Mouse (Mus musculus): ENCODE measurements at regions not wholly inside any gene's neighbourhood (a gene's known extent, or its start where the extent isn't known, plus 50 kb on each side); places are given as distances from the start of the nearest gene placed in this dataset.

DNA sequence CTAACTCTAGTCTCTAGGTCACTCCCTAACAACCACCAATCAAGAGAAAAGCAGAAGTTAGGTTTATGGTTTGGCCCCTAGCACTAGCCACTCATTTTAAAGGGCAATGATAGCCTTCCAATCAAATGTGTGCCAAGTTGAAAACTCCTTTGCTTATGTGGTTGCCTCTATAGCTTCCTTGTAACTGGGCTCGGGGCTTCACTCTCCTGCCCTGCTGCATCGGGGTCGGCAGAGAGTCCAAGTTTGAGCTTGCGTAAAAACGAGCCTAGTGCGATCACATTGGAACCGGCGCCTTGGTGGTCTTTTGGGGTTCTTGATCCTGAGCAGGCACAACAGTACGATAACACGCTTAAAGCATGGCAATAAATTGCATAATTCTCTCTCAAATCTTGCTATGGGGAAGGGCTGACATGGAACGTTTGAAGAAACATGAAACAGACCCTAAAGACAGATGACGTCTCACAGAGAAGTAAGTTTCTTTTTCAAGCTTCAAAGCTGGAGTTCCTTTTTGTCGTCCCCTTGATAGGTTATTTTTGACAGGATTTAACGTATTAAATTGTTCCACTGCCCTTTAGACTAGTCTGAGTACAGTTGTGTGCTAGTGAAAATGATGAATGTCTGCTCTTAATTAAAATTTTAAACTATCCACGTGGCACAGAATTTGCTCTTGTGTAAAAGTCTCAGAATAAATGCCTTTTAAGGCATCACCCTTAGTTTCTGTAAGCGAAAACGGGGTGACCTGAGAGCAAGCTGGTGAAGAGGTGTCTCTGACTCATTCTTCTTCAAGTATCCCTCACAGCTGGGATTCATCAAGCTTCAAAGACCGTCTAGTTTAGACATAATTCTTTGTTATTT, 52.0 kb downstream of the 4930426L09Rik start:
- H3K36me3 ChIP-seq: no peaks in the 10 kb centered on the region
- no peaks in the 10 kb centered on the region for H3K9me3 ChIP-seq
- ATAC-seq (replicated peaks): no peak
- 87% methylated on average over 18 of the region's 18 CpGs for WGBS
- no peaks in the 10 kb centered on the region for H3K4me1 ChIP-seq
- H3K27me3 ChIP-seq: no peaks in the 10 kb centered on the region
- H3K9ac ChIP-seq (replicated peaks): no peak overlapping the region
- no peak overlapping the region for H3K4me2 ChIP-seq (replicated peaks)
- H3K4me3 ChIP-seq: no peak overlapping the region
- H3K27ac ChIP-seq (replicated peaks): no peak overlapping the region

DNA sequence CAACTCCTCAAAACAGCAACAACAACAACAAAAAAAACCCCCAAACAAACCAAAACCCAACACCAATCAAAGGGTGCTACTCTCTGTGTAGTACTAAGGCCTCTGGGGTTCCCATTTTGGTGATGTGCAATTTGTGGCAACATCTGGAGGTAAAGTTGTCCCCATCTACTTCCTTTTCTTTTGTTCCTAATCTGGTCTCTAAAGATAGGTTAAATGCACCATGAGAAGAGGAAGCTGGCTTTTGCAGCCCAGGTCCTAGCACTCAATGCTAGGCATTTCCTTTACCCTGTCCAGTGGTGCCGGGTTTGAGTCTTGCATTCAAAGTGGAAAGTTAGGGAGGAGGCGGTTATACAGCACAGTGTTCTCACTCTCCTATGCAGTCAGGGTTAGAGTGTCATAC, 57.4 kb downstream of the 4930426L09Rik start:
- ATAC-seq (replicated peaks): no peak
- Histone ChIP-seq H3K27me3 (no peaks in the 10 kb centered on the region), H3K9ac (replicated peaks) (no peak overlapping the region), H3K4me2 (replicated peaks) (no peak overlapping the region), H3K4me3 (no peak overlapping the region), H3K36me3 (no peaks in the 10 kb centered on the region), H3K27ac (replicated peaks) (no peak overlapping the region), H3K4me1 (no peaks in the 10 kb centered on the region), H3K9me3 (no peaks in the 10 kb centered on the region)
- 93% methylated on average over 2 of the region's 2 CpGs for WGBS

- H3K36me3 ChIP-seq: no peaks in the 10 kb centered on the region
These were observed 59.7 kb downstream of the 4930426L09Rik start for GRCm38 (mm10) chr2:19057859-19058258.

GRCm38 (mm10) chr2:19058765-19059164, 60.6 kb downstream of the 4930426L09Rik start:
- Histone ChIP-seq H3K9me3 (no peaks in the 10 kb centered on the region), H3K4me2 (replicated peaks) (no peak overlapping the region), H3K4me3 (no peak overlapping the region), H3K27ac (replicated peaks) (no peak overlapping the region), H3K36me3 (no peaks in the 10 kb centered on the region), H3K27me3 (no peaks in the 10 kb centered on the region), H3K9ac (replicated peaks) (no peak overlapping the region), H3K4me1 (no peaks in the 10 kb centered on the region)
- WGBS: 93% methylated on average over 3 of the region's 3 CpGs
- ATAC-seq (replicated peaks): no peak

More at GRCm38 (mm10) chr2:19057859-19058258, 59.7 kb downstream of the 4930426L09Rik start:
- Histone ChIP-seq H3K9ac (replicated peaks) (no peak overlapping the region), H3K9me3 (no peaks in the 10 kb centered on the region), H3K4me1 (no peaks in the 10 kb centered on the region), H3K4me3 (no peak overlapping the region), H3K4me2 (replicated peaks) (no peak overlapping the region), H3K27ac (replicated peaks) (no peak overlapping the region), H3K27me3 (no peaks in the 10 kb centered on the region)
- no peak for ATAC-seq (replicated peaks)
- WGBS: 84% methylated on average over 5 of the region's 5 CpGs

- 79% methylated on average over 5 of the region's 5 CpGs for whole genome bisulfite sequencing
- Histone ChIP-seq H3K4me3 (no peak overlapping the region), H3K4me1 (no peaks in the 10 kb centered on the region), H3K36me3 (no peaks in the 10 kb centered on the region), H3K27me3 (no peaks in the 10 kb centered on the region), H3K9me3 (no peaks in the 10 kb centered on the region), H3K4me2 (replicated peaks) (no peak overlapping the region), H3K9ac (replicated peaks) (no peak overlapping the region), H3K27ac (replicated peaks) (no peak overlapping the region)
- no peak for ATAC-seq (replicated peaks)
These were observed 61.1 kb downstream of the 4930426L09Rik start for GRCm38 (mm10) chr2:19059246-19059645.

DNA sequence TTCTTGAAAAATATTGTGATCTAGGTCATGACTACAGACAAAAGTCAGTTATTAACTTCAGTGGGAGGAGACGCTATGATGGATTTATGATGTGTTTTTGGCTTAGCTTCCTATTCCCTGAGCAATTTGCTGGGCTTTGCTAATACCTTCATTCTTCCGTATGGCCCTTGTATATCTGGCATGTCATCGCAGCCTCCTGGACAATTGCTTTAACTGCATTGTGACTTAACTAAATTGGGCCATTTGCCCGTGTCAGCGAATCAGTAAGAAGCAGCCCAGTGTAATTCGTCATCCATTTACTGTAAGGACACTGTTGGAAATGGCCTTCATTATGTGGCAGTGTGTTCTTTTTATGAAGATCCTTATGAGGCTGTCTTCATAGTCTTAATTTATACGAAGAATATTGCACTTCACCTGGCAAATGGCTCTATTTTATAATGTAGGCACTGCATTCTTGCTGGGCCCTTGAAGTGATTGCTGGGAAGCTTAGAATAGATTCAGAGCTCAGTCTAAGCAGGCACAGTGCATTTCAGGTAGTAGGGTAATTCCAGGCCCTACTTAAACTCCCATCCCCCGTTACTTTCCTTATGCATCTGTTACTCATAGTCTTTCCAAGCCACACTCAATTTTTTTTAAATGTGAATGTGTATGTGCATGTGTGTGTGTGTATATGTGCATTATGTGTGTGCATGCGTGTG, 62.2 kb downstream of the 4930426L09Rik start:
- ATAC-seq (replicated peaks): no peak
- peaks cover 6% of the 10 kb centered on the region; the same call in 1 of the 2 replicates for H3K4me1 ChIP-seq
- H3K4me2 ChIP-seq (replicated peaks): no peak overlapping the region

GRCm38 (mm10) chr2:19064560-19065362, 66.6 kb downstream of the 4930426L09Rik start:
- no peak; the same call in 1 of the 2 replicates for ATAC-seq (replicated peaks)
- WGBS: 55% methylated on average over 9 of the region's 9 CpGs
- Histone ChIP-seq H3K4me2 (replicated peaks) (no peak overlapping the region), H3K4me1 (peaks cover 6% of the 10 kb centered on the region; the same call in 1 of the 2 replicates), H3K9ac (replicated peaks) (no peak overlapping the region), H3K27me3 (no peaks in the 10 kb centered on the region), H3K4me3 (no peak overlapping the region), H3K9me3 (no peaks in the 10 kb centered on the region), H3K27ac (replicated peaks) (no peak overlapping the region), H3K36me3 (no peaks in the 10 kb centered on the region)

More for the DNA sequence above, 62.2 kb downstream of the 4930426L09Rik start:
- Histone ChIP-seq H3K27me3 (no peaks in the 10 kb centered on the region), H3K27ac (replicated peaks) (no peak overlapping the region), H3K9me3 (no peaks in the 10 kb centered on the region), H3K4me3 (no peak overlapping the region), H3K9ac (replicated peaks) (no peak overlapping the region), H3K36me3 (no peaks in the 10 kb centered on the region)
- 83% methylated on average over 9 of the region's 9 CpGs for WGBS

DNA sequence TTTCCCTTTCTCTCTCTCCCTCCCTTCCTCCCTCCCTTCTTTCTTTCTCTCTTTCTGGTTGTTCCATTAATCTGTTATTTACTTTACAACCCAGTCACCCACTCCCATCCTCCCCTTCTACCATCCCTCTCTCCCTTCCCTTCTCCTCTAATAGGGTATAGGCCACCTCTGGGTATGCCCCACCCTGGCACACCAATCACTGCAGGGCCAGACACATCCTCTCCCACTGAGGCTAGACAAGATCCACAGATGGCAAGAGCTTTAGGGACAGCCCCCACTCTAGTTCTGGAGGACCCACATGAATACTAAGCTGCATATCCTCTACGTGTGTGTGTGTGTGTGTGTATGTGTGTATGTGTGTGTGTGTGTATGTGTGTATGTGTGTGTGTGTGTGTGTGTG, 67.4 kb downstream of the 4930426L09Rik start:
- Histone ChIP-seq H3K4me1 (peaks cover 6% of the 10 kb centered on the region; the same call in 1 of the 2 replicates), H3K27me3 (no peaks in the 10 kb centered on the region), H3K4me2 (replicated peaks) (no peak overlapping the region), H3K9ac (replicated peaks) (no peak overlapping the region), H3K27ac (replicated peaks) (no peak overlapping the region), H3K4me3 (no peak overlapping the region), H3K9me3 (no peaks in the 10 kb centered on the region), H3K36me3 (no peaks in the 10 kb centered on the region)
- 88% methylated on average over 1 of the region's 1 CpGs for WGBS
- no peak for ATAC-seq (replicated peaks)

DNA sequence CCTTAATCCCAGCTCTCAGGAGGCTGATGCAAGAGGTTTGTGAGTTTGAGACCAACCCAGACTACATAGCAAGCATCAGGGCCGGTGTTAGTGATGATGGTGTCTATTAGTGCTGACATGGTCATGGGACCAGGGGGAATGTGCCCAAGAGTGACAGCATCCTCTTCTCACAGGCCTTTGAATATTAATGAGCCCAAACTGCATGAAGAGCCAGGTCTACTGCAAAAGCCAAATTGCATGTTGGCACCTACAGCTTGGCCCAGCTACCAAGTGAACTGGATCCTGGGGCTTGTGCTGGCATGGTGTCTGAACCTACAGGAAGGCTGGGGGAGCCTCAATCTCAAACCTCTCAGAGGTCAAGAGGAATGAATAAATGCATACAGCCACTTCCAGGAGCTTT, 70.0 kb downstream of the 4930426L09Rik start:
- Histone ChIP-seq H3K4me2 (replicated peaks) (no peak overlapping the region), H3K9ac (replicated peaks) (no peak overlapping the region), H3K4me3 (no peak overlapping the region), H3K27ac (replicated peaks) (no peak overlapping the region), H3K4me1 (peaks cover 6% of the 10 kb centered on the region; the same call in 1 of the 2 replicates), H3K27me3 (no peaks in the 10 kb centered on the region), H3K36me3 (no peaks in the 10 kb centered on the region), H3K9me3 (no peaks in the 10 kb centered on the region)
- WGBS: 91% methylated on average over 1 of the region's 1 CpGs
- no peak for ATAC-seq (replicated peaks)

DNA sequence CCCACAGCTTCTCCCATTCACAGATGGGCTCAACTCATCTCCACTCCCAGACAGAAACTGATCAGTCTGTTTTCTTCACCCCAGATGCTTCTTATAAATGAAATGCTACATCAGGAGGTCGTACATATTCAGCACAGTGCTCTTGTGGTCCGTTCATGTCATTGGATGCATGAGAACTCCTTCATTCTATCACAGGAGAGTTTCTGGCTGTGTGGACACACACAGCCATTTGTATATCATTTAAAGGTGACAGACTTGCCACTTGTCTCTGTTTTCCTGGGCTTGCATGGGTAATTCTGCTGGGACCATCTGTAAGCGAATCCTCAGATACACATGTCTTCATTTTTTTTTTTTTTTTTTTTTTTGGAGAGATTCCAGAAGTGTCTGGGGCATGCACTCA, 85.7 kb downstream of the 4930426L09Rik start:
- H3K4me3 ChIP-seq: no peak overlapping the region
- H3K27ac ChIP-seq (replicated peaks): no peak overlapping the region
- H3K9ac ChIP-seq (replicated peaks): no peak overlapping the region
- H3K27me3 ChIP-seq: no peaks in the 10 kb centered on the region
- ATAC-seq (replicated peaks): peak; percentile 70; the same call in 1 of the 2 replicates
- no peaks in the 10 kb centered on the region for H3K9me3 ChIP-seq
- whole genome bisulfite sequencing: 64% methylated on average over 3 of the region's 3 CpGs
- no peaks in the 10 kb centered on the region for H3K36me3 ChIP-seq
- no peak overlapping the region for H3K4me2 ChIP-seq (replicated peaks)
- no peaks in the 10 kb centered on the region for H3K4me1 ChIP-seq

- Histone ChIP-seq H3K27ac (replicated peaks) (no peak overlapping the region), H3K4me1 (no peaks in the 10 kb centered on the region), H3K9me3 (no peaks in the 10 kb centered on the region), H3K9ac (replicated peaks) (no peak overlapping the region), H3K4me3 (no peak overlapping the region), H3K27me3 (no peaks in the 10 kb centered on the region), H3K4me2 (replicated peaks) (no peak overlapping the region), H3K36me3 (no peaks in the 10 kb centered on the region)
- 93% methylated on average over 4 of the region's 4 CpGs for WGBS
- no peak for ATAC-seq (replicated peaks)
These were observed 87.0 kb downstream of the 4930426L09Rik start for GRCm38 (mm10) chr2:19085105-19085504.

DNA sequence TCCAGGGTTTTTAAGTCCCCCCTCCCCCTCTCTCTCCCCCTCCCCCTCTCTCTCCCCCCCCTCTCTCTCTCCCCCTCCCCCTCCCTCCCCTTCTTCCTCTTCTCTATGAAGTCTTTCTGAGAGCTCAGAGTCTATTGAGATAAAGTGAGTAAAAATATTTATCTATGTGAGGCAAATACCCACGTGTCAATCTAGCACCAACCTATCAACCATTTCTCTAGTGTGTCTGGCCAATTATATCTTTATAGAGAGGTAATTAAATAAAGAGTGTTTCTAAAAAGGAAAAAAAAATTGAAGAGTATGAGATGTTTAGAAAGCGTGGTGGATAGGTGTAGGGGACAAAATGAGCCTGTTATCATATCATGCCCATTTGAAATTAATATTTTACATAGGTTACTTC, 88.0 kb downstream of the 4930426L09Rik start:
- H3K4me2 ChIP-seq (replicated peaks): no peak overlapping the region
- H3K27ac ChIP-seq (replicated peaks): no peak overlapping the region
- H3K9me3 ChIP-seq: no peaks in the 10 kb centered on the region
- no peaks in the 10 kb centered on the region for H3K27me3 ChIP-seq
- no peaks in the 10 kb centered on the region for H3K4me1 ChIP-seq
- H3K4me3 ChIP-seq: no peak overlapping the region
- WGBS: 67% methylated on average over 2 of the region's 2 CpGs
- H3K9ac ChIP-seq (replicated peaks): no peak overlapping the region
- H3K36me3 ChIP-seq: no peaks in the 10 kb centered on the region
- no peak for ATAC-seq (replicated peaks)
